ENCODE assay signal across 13 mouse cellular contexts in the genomic region with DNA sequence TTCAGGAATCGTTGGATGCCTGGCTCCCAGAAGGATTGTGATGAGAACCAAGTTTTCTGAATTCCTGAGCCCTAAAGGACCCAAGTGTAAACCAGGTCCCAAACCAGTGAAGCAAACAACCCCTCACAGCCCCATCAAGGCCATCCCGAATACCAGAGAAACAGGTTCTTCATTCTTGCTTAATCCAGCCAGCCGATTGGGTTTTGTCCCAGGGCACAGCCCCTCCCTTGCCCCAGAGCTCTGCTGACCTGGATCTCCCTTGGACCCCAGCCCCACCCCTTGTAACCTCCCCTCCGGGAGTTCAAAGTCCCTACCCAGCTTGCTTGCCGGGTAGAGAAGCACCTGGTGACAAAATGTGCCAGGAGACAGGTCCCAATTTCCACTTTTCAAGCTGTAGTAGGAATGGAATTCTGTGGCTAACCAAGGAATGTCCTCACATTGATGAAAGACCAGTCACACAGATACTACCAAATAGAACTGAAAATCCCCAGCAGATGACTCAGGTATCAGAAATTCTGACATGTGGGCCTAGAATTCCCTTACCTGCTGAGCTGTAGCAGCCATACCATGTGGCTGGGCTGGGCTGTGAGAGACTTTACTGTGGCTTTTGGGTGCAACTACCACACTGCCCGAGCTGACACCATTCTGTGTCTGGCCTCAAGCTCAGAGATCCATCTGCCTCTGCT. TPM values are rescaled to one million over a fixed set of nuclear protein-coding genes. Genes with fewer than 3 reads are reported as not detected.
DNase-seq lines count a peak whose midpoint lies in the region; ATAC-seq and TF ChIP-seq lines count a peak whose summit lies in the region.
"Had no signal": no experiment of that assay in that cellular context is flagged by ENCODE, and none has a peak within 500 bp of the region (broad histone marks: within the 10 kb centered on the region; RNA-seq: fewer than 3 reads in every experiment).

No protein-coding gene starts in this region.

- WGBS in embryonic facial prominence, embryonic 14.5 days = 29% methylated on average over 6 of the region's 6 CpGs
- 44% methylated on average over 6 of the region's 6 CpGs for WGBS in kidney, embryonic 15.5 days
- 17% methylated on average over 6 of the region's 6 CpGs for WGBS in small intestine, adult 2 months
- 62% methylated on average over 6 of the region's 6 CpGs for WGBS in midbrain, embryonic 13.5 days

- no peaks in the 10 kb centered on the region for H3K4me1 ChIP-seq in embryonic facial prominence, embryonic 14.5 days (ENCODE audit: control insufficient read depth, insufficient read depth, low read length)
- H3K4me1 ChIP-seq in kidney, embryonic 15.5 days = peaks cover 25% of the 10 kb centered on the region
- H3K4me1 ChIP-seq in small intestine, adult 2 months (ENCODE audit: control insufficient read depth, insufficient read depth, insufficient read length, low read length) = peaks cover 50% of the 10 kb centered on the region
- peaks cover 5% of the 10 kb centered on the region; the same call in 1 of the 2 replicates for H3K4me1 ChIP-seq in midbrain, embryonic 13.5 days (replicated peaks)

- ATAC-seq in embryonic facial prominence, embryonic 14.5 days (ENCODE audit: low read depth) = peak; percentile 65; the same call in 1 of the 2 replicates
- ATAC-seq in kidney, embryonic 15.5 days (replicated peaks; ENCODE audit: low FRiP score) = 0 out of 2 replicates have a peak, but pooled peaks have one; percentile 40
- no peak for ATAC-seq in midbrain, embryonic 13.5 days

- no peaks in the 10 kb centered on the region for H3K27me3 ChIP-seq in embryonic facial prominence, embryonic 14.5 days (replicated peaks; ENCODE audit: control insufficient read depth, insufficient read depth, low read length)
- no peaks in the 10 kb centered on the region for H3K27me3 ChIP-seq in kidney, embryonic 15.5 days
- H3K27me3 ChIP-seq in small intestine, adult 2 months (ENCODE audit: control insufficient read depth, insufficient read depth, low read length) = no peaks in the 10 kb centered on the region
- no peaks in the 10 kb centered on the region for H3K27me3 ChIP-seq in midbrain, embryonic 13.5 days

- no peak for TF ChIP-seq CTCF in small intestine, adult 2 months (IDR thresholded peaks at IDR 0.05; ENCODE audit: extremely low read depth, insufficient read length, insufficient replicate concordance, low read depth, low read length)

- no peak overlapping the region; the same call in 1 of the 2 replicates for H3K27ac ChIP-seq in embryonic facial prominence, embryonic 14.5 days (replicated peaks; ENCODE audit: low read depth, low read length)
- H3K27ac ChIP-seq in kidney, embryonic 15.5 days = peak overlapping the region; percentile 50; the same call in 1 of the 2 replicates
- peak overlapping the region; percentile 70 for H3K27ac ChIP-seq in small intestine, adult 2 months (ENCODE audit: insufficient read depth, low read depth, low read length)
- no peak overlapping the region for H3K27ac ChIP-seq in midbrain, embryonic 13.5 days

- H3K4me2 ChIP-seq in embryonic facial prominence, embryonic 14.5 days (ENCODE audit: low read depth, low read length) = no peak overlapping the region
- H3K4me2 ChIP-seq in kidney, embryonic 15.5 days = no peak overlapping the region
- no peak overlapping the region for H3K4me2 ChIP-seq in midbrain, embryonic 13.5 days (replicated peaks)

- no peaks in the 10 kb centered on the region for H3K9me3 ChIP-seq in embryonic facial prominence, embryonic 14.5 days (ENCODE audit: control insufficient read depth, low read length)
- no peaks in the 10 kb centered on the region for H3K9me3 ChIP-seq in kidney, embryonic 15.5 days (replicated peaks)
- H3K9me3 ChIP-seq in midbrain, embryonic 13.5 days = no peaks in the 10 kb centered on the region

- intact Hi-C loops in gastrocnemius, postnatal 36 days (cut with DNase I) = no loop called here

- TF ChIP-seq POLR2A in small intestine, adult 2 months (IDR thresholded peaks at IDR 0.05; ENCODE audit: low read depth, low read length) = no peak

- no peak overlapping the region for H3K4me3 ChIP-seq in embryonic facial prominence, embryonic 14.5 days (ENCODE audit: low read depth, low read length)
- H3K4me3 ChIP-seq in kidney, embryonic 15.5 days (replicated peaks) = no peak overlapping the region
- no peak overlapping the region for H3K4me3 ChIP-seq in small intestine, adult 2 months (ENCODE audit: low read depth, low read length)
- no peak overlapping the region for H3K4me3 ChIP-seq in midbrain, embryonic 13.5 days (replicated peaks)
- H3K4me3 ChIP-seq: erythroblast, embryonic 14.5 days had no signal

- peak; percentile 9 for DNase-seq in embryo, embryonic 10 days (ENCODE audit: low spot score)
- DNase-seq in embryo, embryonic 10.5 days (ENCODE audit: low spot score) = no peak
- DNase-seq in embryonic facial prominence, embryonic 14.5 days (ENCODE audit: low spot score) = peak; percentile 39
- DNase-seq in layer of hippocampus, postnatal 36 days = no peak
- no peak for DNase-seq in gastrocnemius, postnatal 36 days
- DNase-seq: adrenal gland, postnatal 14 days; cerebellum, adult 18-20 months; left cerebral cortex, postnatal 4 days; right cerebral cortex, postnatal 14 days had no signal

- H3K9ac ChIP-seq in embryonic facial prominence, embryonic 14.5 days (ENCODE audit: low read depth, low read length) = no peak overlapping the region
- no peak overlapping the region for H3K9ac ChIP-seq in kidney, embryonic 15.5 days
- H3K9ac ChIP-seq in midbrain, embryonic 13.5 days (replicated peaks) = no peak overlapping the region

- H3K36me3 ChIP-seq in embryonic facial prominence, embryonic 14.5 days (ENCODE audit: control insufficient read depth, insufficient read depth, low read length) = no peaks in the 10 kb centered on the region
- H3K36me3 ChIP-seq in kidney, embryonic 15.5 days = no peaks in the 10 kb centered on the region
- no peaks in the 10 kb centered on the region for H3K36me3 ChIP-seq in small intestine, adult 2 months (ENCODE audit: control insufficient read depth, insufficient read depth, low read length)
- H3K36me3 ChIP-seq in midbrain, embryonic 13.5 days = no peaks in the 10 kb centered on the region

RNA-seq across cellular contexts. Expression of gene Pttg1ip, which starts 11.4 kb away (rescaled TPM):
- polyA plus RNA-seq in embryonic facial prominence, embryonic 14.5 days (2014; fragmentation: Nextera tagmentation; extraction: Ambion mirVana) = 135 and 143 TPM in 2 replicates
- polyA plus RNA-seq in kidney, embryonic 15.5 days (2015; fragmentation: Nextera tagmentation; extraction: Ambion mirVana) = 149 and 152 TPM in 2 replicates
- polyA plus RNA-seq in small intestine, adult 2 months (2012; rRNA removed) = 82.9 and 176 TPM in 2 replicates
- 10 to 100 TPM; 68.2 to 69.0 TPM for total RNA-seq in layer of hippocampus, postnatal 36 days (2021)
- polyA plus RNA-seq in midbrain, embryonic 13.5 days (2015; fragmentation: Nextera tagmentation; extraction: Ambion mirVana) = 57.5 and 59.0 TPM in 2 replicates
- total RNA-seq in gastrocnemius, postnatal 36 days (2021) = 10 to 100 TPM; 26.6 to 30.1 TPM

RNA-seq across cellular contexts. Expression of gene Sumo3, which starts 35.8 kb away (rescaled TPM):
- 261 and 281 TPM in 2 replicates for polyA plus RNA-seq in embryonic facial prominence, embryonic 14.5 days (2014; fragmentation: Nextera tagmentation; extraction: Ambion mirVana)
- 332 TPM in 2 replicates for polyA plus RNA-seq in kidney, embryonic 15.5 days (2015; fragmentation: Nextera tagmentation; extraction: Ambion mirVana)
- polyA plus RNA-seq in small intestine, adult 2 months (2012; rRNA removed) = 129 and 254 TPM in 2 replicates
- 100 to 1,000 TPM; 127 TPM for total RNA-seq in layer of hippocampus, postnatal 36 days (2021)
- polyA plus RNA-seq in midbrain, embryonic 13.5 days (2015; fragmentation: Nextera tagmentation; extraction: Ambion mirVana) = 302 and 320 TPM in 2 replicates
- 10 to 100 TPM; 33.3 to 40.1 TPM for total RNA-seq in gastrocnemius, postnatal 36 days (2021)

RNA-seq across cellular contexts. Expression of gene Gm49325, which starts 35.9 kb away (rescaled TPM):
- 4.1 and 7.4 TPM in 2 replicates for polyA plus RNA-seq in embryonic facial prominence, embryonic 14.5 days (2014; fragmentation: Nextera tagmentation; extraction: Ambion mirVana)
- 3.6 and 6.3 TPM in 2 replicates for polyA plus RNA-seq in kidney, embryonic 15.5 days (2015; fragmentation: Nextera tagmentation; extraction: Ambion mirVana)
- polyA plus RNA-seq in small intestine, adult 2 months (2012; rRNA removed) = not detected in 2 replicates
- 10 to 100 TPM; 17.2 to 29.6 TPM for total RNA-seq in layer of hippocampus, postnatal 36 days (2021)
- 2.5 TPM in 1 of 2 replicates, not detected in the other for polyA plus RNA-seq in midbrain, embryonic 13.5 days (2015; fragmentation: Nextera tagmentation; extraction: Ambion mirVana)
- 1 to 10 TPM; 7.5 to 8.6 TPM for total RNA-seq in gastrocnemius, postnatal 36 days (2021)
- polyA plus RNA-seq: erythroblast, embryonic 14.5 days had no signal

RNA-seq across cellular contexts. Expression of gene Itgb2, which starts 40.1 kb away (rescaled TPM):
- 3.0 and 3.5 TPM in 2 replicates for polyA plus RNA-seq in embryonic facial prominence, embryonic 14.5 days (2014; fragmentation: Nextera tagmentation; extraction: Ambion mirVana)
- polyA plus RNA-seq in kidney, embryonic 15.5 days (2015; fragmentation: Nextera tagmentation; extraction: Ambion mirVana) = 2.1 and 2.3 TPM in 2 replicates
- polyA plus RNA-seq in small intestine, adult 2 months (2012; rRNA removed) = 14.3 and 17.4 TPM in 2 replicates
- 1 to 10 TPM; 3.6 TPM for total RNA-seq in layer of hippocampus, postnatal 36 days (2021)
- polyA plus RNA-seq in midbrain, embryonic 13.5 days (2015; fragmentation: Nextera tagmentation; extraction: Ambion mirVana) = 0.61 and 0.87 TPM in 2 replicates
- total RNA-seq in gastrocnemius, postnatal 36 days (2021) = 1 to 10 TPM; 1.5 to 1.8 TPM

RNA-seq across cellular contexts. Expression of gene Ube2g2, which starts 52.0 kb away (rescaled TPM):
- 66.1 and 69.5 TPM in 2 replicates for polyA plus RNA-seq in embryonic facial prominence, embryonic 14.5 days (2014; fragmentation: Nextera tagmentation; extraction: Ambion mirVana)
- polyA plus RNA-seq in kidney, embryonic 15.5 days (2015; fragmentation: Nextera tagmentation; extraction: Ambion mirVana) = 71.9 and 72.0 TPM in 2 replicates
- polyA plus RNA-seq in small intestine, adult 2 months (2012; rRNA removed) = 16.5 and 20.9 TPM in 2 replicates
- 10 to 100 TPM; 83.8 to 95.4 TPM for total RNA-seq in layer of hippocampus, postnatal 36 days (2021)
- polyA plus RNA-seq in midbrain, embryonic 13.5 days (2015; fragmentation: Nextera tagmentation; extraction: Ambion mirVana) = 89.8 and 95.5 TPM in 2 replicates
- total RNA-seq in gastrocnemius, postnatal 36 days (2021) = 10 to 100 TPM; 80.7 to 86.5 TPM

Comparison
In these comparisons a context has a peak if more than half of its experiments do, and no peak if none do; other contexts are left out.
1. DNase-seq: peak in embryo, embryonic 10 days (single experiment) and embryonic facial prominence, embryonic 14.5 days (single experiment); none in embryo, embryonic 10.5 days (single experiment), layer of hippocampus, postnatal 36 days (0 of 2) and gastrocnemius, postnatal 36 days (0 of 2).
2. H3K27ac ChIP-seq: peak in kidney, embryonic 15.5 days (single experiment) and small intestine, adult 2 months (single experiment); none in embryonic facial prominence, embryonic 14.5 days (single experiment) and midbrain, embryonic 13.5 days (single experiment).